Mouse (Mus musculus): Measurements from ENCODE around the gene Mmaa. TPM values are rescaled to one million over a fixed set of nuclear protein-coding genes. Genes with fewer than 3 reads are reported as not detected.

Mmaa gene
- total and polyA plus RNA-seq, 3 experiments = 3.3 to 4.7 (median 4.1) TPM

- H3K4me2 ChIP-seq (ENCODE audit: insufficient read depth, low read depth, poor library complexity, severe bottlenecking) = no peak overlapping the region
Observed at GRCm38 (mm10) chr8:79256076-79256705, 38.5 kb downstream of the Mmaa start.

GRCm38 (mm10) chr8:79253742-79254141, 41.0 kb downstream of the Mmaa start:
- Histone ChIP-seq H3K4me1 (ENCODE audit: control insufficient read depth in 1 of 2, insufficient read depth in 2 of 2) (no peaks in the 10 kb centered on the region), H3K79me2 (replicated peaks; ENCODE audit: control insufficient read depth, extremely low read depth, insufficient read depth, poor library complexity, severe bottlenecking) (no peaks in the 10 kb centered on the region), H3K36me3 (replicated peaks in 1 of 2; ENCODE audit: control insufficient read depth in 1 of 2, insufficient read depth in 1 of 2, low read length in 1 of 2) (no peaks in the 10 kb centered on the region), H3K9me3 (replicated peaks; ENCODE audit: low read length) (no peaks in the 10 kb centered on the region), H3K4me2 (ENCODE audit: insufficient read depth, low read depth, poor library complexity, severe bottlenecking) (no peak overlapping the region), H3K4me3 (replicated peaks in 1 of 3; ENCODE audit: low read depth in 2 of 3, low read length in 2 of 3, poor library complexity in 1 of 3) (no peak overlapping the region), H3K27ac (ENCODE audit: insufficient read depth, low read depth) (no peak overlapping the region), H3K9ac (ENCODE audit: insufficient read depth, low read depth) (no peak overlapping the region), H3K27me3 (replicated peaks) (no peaks in the 10 kb centered on the region)
- TF ChIP-seq RAD21 (IDR thresholded peaks at IDR 0.05; ENCODE audit: low read depth, low read length) (no peak), MEF2A (IDR thresholded peaks at IDR 0.05; ENCODE audit: borderline replicate concordance, low read depth, low read length) (no peak), CHD2 (IDR thresholded peaks at IDR 0.05; ENCODE audit: low read length) (no peak), EP300 (IDR thresholded peaks at IDR 0.05; ENCODE audit: low read length) (no peak), NELFE (IDR thresholded peaks at IDR 0.05; ENCODE audit: low read depth, low read length) (no peak)
- in situ Hi-C loops (cut with MboI; ENCODE audit: low pct_ligation_motif_present, low pct_unique_long_range_greater_than_20kb, low sequenced_read_pairs) (no loop called here), dilution Hi-C loops (cut with MboI; ENCODE audit: extremely low pct_ligation_motif_present, extremely low pct_unique_long_range_greater_than_20kb, low sequenced_read_pairs) (no loop called here)
- no peak for DNase-seq (ENCODE audit: extremely low read depth)

More at GRCm38 (mm10) chr8:79256076-79256705, 38.5 kb downstream of the Mmaa start:
- Histone ChIP-seq H3K27ac (ENCODE audit: insufficient read depth, low read depth) (no peak overlapping the region), H3K27me3 (replicated peaks) (no peaks in the 10 kb centered on the region), H3K4me3 (replicated peaks in 1 of 3; ENCODE audit: low read depth in 2 of 3, low read length in 2 of 3, poor library complexity in 1 of 3) (no peak overlapping the region), H3K36me3 (replicated peaks in 1 of 2; ENCODE audit: control insufficient read depth in 1 of 2, insufficient read depth in 1 of 2, low read length in 1 of 2) (no peaks in the 10 kb centered on the region), H3K79me2 (replicated peaks; ENCODE audit: control insufficient read depth, extremely low read depth, insufficient read depth, poor library complexity, severe bottlenecking) (no peaks in the 10 kb centered on the region), H3K9ac (ENCODE audit: insufficient read depth, low read depth) (no peak overlapping the region), H3K4me1 (ENCODE audit: control insufficient read depth in 1 of 2, insufficient read depth in 2 of 2) (peaks cover 0 to 7% of the 10 kb centered on the region in 2 experiments; a peak in 2 of 4 replicates), H3K9me3 (replicated peaks; ENCODE audit: low read length) (no peaks in the 10 kb centered on the region)
- in situ Hi-C loops (cut with MboI; ENCODE audit: low pct_ligation_motif_present, low pct_unique_long_range_greater_than_20kb, low sequenced_read_pairs) (no loop called here), dilution Hi-C loops (cut with MboI; ENCODE audit: extremely low pct_ligation_motif_present, extremely low pct_unique_long_range_greater_than_20kb, low sequenced_read_pairs) (no loop called here)
- DNase-seq (ENCODE audit: extremely low read depth) = no peak
- TF ChIP-seq E2F4 (IDR thresholded peaks at IDR 0.05; ENCODE audit: insufficient replicate concordance, low read depth, low read length) (no peak), MAZ (IDR thresholded peaks at IDR 0.05; ENCODE audit: low read depth, low read length) (no peak), ETS1 (conservative IDR thresholded peaks at IDR 0.05; ENCODE audit: low read depth, low read length) (no peak)

GRCm38 (mm10) chr8:79248470-79248869, 46.3 kb downstream of the Mmaa start, which contains the start of gene 1700011L22Rik:
TSS of gene 1700011L22Rik (minus strand) at chr8:79248570.
- no peak within 1 kb of the TSS for H3K4me2 ChIP-seq (ENCODE audit: insufficient read depth, low read depth, poor library complexity, severe bottlenecking)
- no peak for DNase-seq (ENCODE audit: extremely low read depth)
- H3K27me3 ChIP-seq (replicated peaks) = no peaks in the 10 kb centered on the region
- no peaks in the 10 kb centered on the region for H3K79me2 ChIP-seq (replicated peaks; ENCODE audit: control insufficient read depth, extremely low read depth, insufficient read depth, poor library complexity, severe bottlenecking)
- H3K9ac ChIP-seq (ENCODE audit: insufficient read depth, low read depth) = no peak within 1 kb of the TSS
- in situ Hi-C loops (cut with MboI; ENCODE audit: low pct_ligation_motif_present, low pct_unique_long_range_greater_than_20kb, low sequenced_read_pairs) (no loop called here), dilution Hi-C loops (cut with MboI; ENCODE audit: extremely low pct_ligation_motif_present, extremely low pct_unique_long_range_greater_than_20kb, low sequenced_read_pairs) (no loop called here)
- H3K9me3 ChIP-seq (replicated peaks; ENCODE audit: low read length) = no peaks in the 10 kb centered on the region
- no peaks in the 10 kb centered on the region for H3K36me3 ChIP-seq (replicated peaks in 1 of 2; ENCODE audit: control insufficient read depth in 1 of 2, insufficient read depth in 1 of 2, low read length in 1 of 2)
- TF ChIP-seq ZC3H11A (IDR thresholded peaks at IDR 0.05; ENCODE audit: low read depth, low read length) (no peak), POLR2AphosphoS2 (IDR thresholded peaks at IDR 0.05; ENCODE audit: low read depth, low read length) (no peak), MAZ (IDR thresholded peaks at IDR 0.05; ENCODE audit: low read depth, low read length) (no peak), BHLHE40 (IDR thresholded peaks at IDR 0.05; ENCODE audit: low read depth, low read length) (no peak), POLR2A (IDR thresholded peaks at IDR 0.05; ENCODE audit: low read depth, low read length) (no peak), JUN (IDR thresholded peaks at IDR 0.05; ENCODE audit: insufficient read depth, low read depth, low read length) (no peak), E2F4 (IDR thresholded peaks at IDR 0.05; ENCODE audit: insufficient replicate concordance, low read depth, low read length) (no peak), MAX (IDR thresholded peaks at IDR 0.05; ENCODE audit: low read length) (no peak), GABPA (IDR thresholded peaks at IDR 0.05; ENCODE audit: insufficient replicate concordance, low read depth, low read length) (no peak), ZNF384 (IDR thresholded peaks at IDR 0.05; ENCODE audit: low read depth, low read length) (no peak), NELFE (IDR thresholded peaks at IDR 0.05; ENCODE audit: low read depth, low read length) (no peak), PAX5 (IDR thresholded peaks at IDR 0.05; ENCODE audit: low read length) (no peak), ZKSCAN1 (IDR thresholded peaks at IDR 0.05; ENCODE audit: borderline replicate concordance, low read depth, low read length) (no peak), JUND (conservative IDR thresholded peaks at IDR 0.05; ENCODE audit: low read depth, low read length) (no peak), NRF1 (IDR thresholded peaks at IDR 0.05; ENCODE audit: low read depth, low read length) (no peak), MAFK (IDR thresholded peaks at IDR 0.05; ENCODE audit: insufficient replicate concordance, low read length) (no peak), ELF1 (IDR thresholded peaks at IDR 0.05; ENCODE audit: low read depth, low read length) (no peak)
- no peak within 1 kb of the TSS for H3K4me3 ChIP-seq (replicated peaks in 1 of 3; ENCODE audit: low read depth in 2 of 3, low read length in 2 of 3, poor library complexity in 1 of 3)
- H3K4me1 ChIP-seq (ENCODE audit: control insufficient read depth in 1 of 2, insufficient read depth in 2 of 2) = no peaks in the 10 kb centered on the region
- H3K27ac ChIP-seq (ENCODE audit: insufficient read depth, low read depth) = no peak within 1 kb of the TSS
